Comparison of ENCODE assay signal across 8 mouse cellular contexts in genomic region chr10:17330904-17331606, GRCm38 (mm10).
DNase-seq lines count a peak whose midpoint lies in the region; ATAC-seq and TF ChIP-seq lines count a peak whose summit lies in the region.

No protein-coding gene starts in this region.

- DNase-seq in left cerebral cortex, postnatal 25 days (ENCODE audit: low spot score in 2 of 2): peak; percentile 12 to 59
- DNase-seq in left cerebral cortex, adult 11 months (ENCODE audit: low spot score): no peak
- peak; percentile 25 for DNase-seq in cerebellum, adult 8-10 months
- DNase-seq in heart, postnatal 0 days (ENCODE audit: low spot score): peak; percentile 30
- DNase-seq in midbrain, embryonic 11.5 days (ENCODE audit: low spot score, missing footprints): peak; percentile 90
- DNase-seq in kidney, postnatal 14 days: no peak

- intact Hi-C loops in left cerebral cortex, postnatal 25 days (cut with DNase I): loop anchor here (5.0 kb wide), 1 partner anchor 391 kb away; the partner anchor contains the start of gene Cited2

- peak overlapping the region; percentile 58 for H3K9ac ChIP-seq in heart, postnatal 0 days (replicated peaks; ENCODE audit: low read depth, low read length)
- H3K9ac ChIP-seq in midbrain, embryonic 11.5 days (ENCODE audit: low read length): peak overlapping the region; percentile 63

- H3K4me2 ChIP-seq in heart, postnatal 0 days (ENCODE audit: low read depth, low read length): peak overlapping the region; percentile 67
- H3K4me2 ChIP-seq in midbrain, embryonic 11.5 days: peak overlapping the region; percentile 50

- no peak for TF ChIP-seq CTCF in heart, postnatal 0 days (IDR thresholded peaks at IDR 0.05; ENCODE audit: low read depth)

- peaks cover 8% of the 10 kb centered on the region for H3K4me1 ChIP-seq in heart, postnatal 0 days (ENCODE audit: control insufficient read depth, insufficient read depth)
- H3K4me1 ChIP-seq in midbrain, embryonic 11.5 days (ENCODE audit: control insufficient read depth, insufficient read depth, low read length): peaks cover 32% of the 10 kb centered on the region

- H3K4me3 ChIP-seq in heart, postnatal 0 days (ENCODE audit: low read depth, low read length): peak overlapping the region; percentile 36
- peak overlapping the region; percentile 26 for H3K4me3 ChIP-seq in midbrain, embryonic 11.5 days (ENCODE audit: low read depth, low read length)

- 12% methylated on average over 6 of the region's 6 CpGs for WGBS in heart, postnatal 0 days
- 2% methylated on average over 6 of the region's 6 CpGs for WGBS in midbrain, embryonic 11.5 days

- ATAC-seq in heart, postnatal 0 days (ENCODE audit: insufficient read depth, low read depth): peak; percentile 41; the same call in 1 of the 2 replicates
- peak; percentile 69 for ATAC-seq in midbrain, embryonic 11.5 days (ENCODE audit: low FRiP score)
- ATAC-seq in monocyte, adult 5-6 weeks (replicated peaks; ENCODE audit: insufficient number of reproducible peaks, low FRiP score, low TSS enrichment, poor library complexity, severe bottlenecking): no peak
- no peak for ATAC-seq in megakaryocyte-erythroid progenitor cell, adult 5-6 weeks (replicated peaks; ENCODE audit: low FRiP score, low TSS enrichment, poor library complexity, severe bottlenecking)

- no peaks in the 10 kb centered on the region for H3K36me3 ChIP-seq in heart, postnatal 0 days (replicated peaks; ENCODE audit: control insufficient read depth, insufficient read depth, low read length)
- H3K36me3 ChIP-seq in midbrain, embryonic 11.5 days (ENCODE audit: control insufficient read depth, insufficient read depth, low read length): no peaks in the 10 kb centered on the region

- H3K9me3 ChIP-seq in heart, postnatal 0 days (replicated peaks; ENCODE audit: control insufficient read depth, low read length): no peaks in the 10 kb centered on the region
- H3K9me3 ChIP-seq in midbrain, embryonic 11.5 days (ENCODE audit: control insufficient read depth, low read length): no peaks in the 10 kb centered on the region

- no peaks in the 10 kb centered on the region for H3K27me3 ChIP-seq in heart, postnatal 0 days (ENCODE audit: control insufficient read depth, insufficient read depth, low read length)
- no peaks in the 10 kb centered on the region for H3K27me3 ChIP-seq in midbrain, embryonic 11.5 days (ENCODE audit: control insufficient read depth, insufficient read depth, low read length)

- H3K27ac ChIP-seq in heart, postnatal 0 days (ENCODE audit: low read depth): peak overlapping the region; percentile 76
- peak overlapping the region; percentile 91 for H3K27ac ChIP-seq in midbrain, embryonic 11.5 days (ENCODE audit: low read depth, low read length)

- no peak for TF ChIP-seq EP300 in heart, postnatal 0 days (IDR thresholded peaks at IDR 0.05; ENCODE audit: low read depth)

Comparison
In these comparisons a context has a peak if more than half of its experiments do, and no peak if none do; other contexts are left out.
1. DNase-seq: peak in left cerebral cortex, postnatal 25 days (2 of 2), cerebellum, adult 8-10 months (single experiment), heart, postnatal 0 days (single experiment) and midbrain, embryonic 11.5 days (single experiment); none in left cerebral cortex, adult 11 months (single experiment) and kidney, postnatal 14 days (single experiment).
2. ATAC-seq: peak in heart, postnatal 0 days (single experiment) and midbrain, embryonic 11.5 days (single experiment); none in monocyte, adult 5-6 weeks (single experiment) and megakaryocyte-erythroid progenitor cell, adult 5-6 weeks (single experiment).